Mouse (Mus musculus): Measurements from ENCODE around the gene Tcf7.
A peak's percentile ranks its signal among the peaks of the same experiment; 100 is the strongest.

Gene Tcf7

DNA sequence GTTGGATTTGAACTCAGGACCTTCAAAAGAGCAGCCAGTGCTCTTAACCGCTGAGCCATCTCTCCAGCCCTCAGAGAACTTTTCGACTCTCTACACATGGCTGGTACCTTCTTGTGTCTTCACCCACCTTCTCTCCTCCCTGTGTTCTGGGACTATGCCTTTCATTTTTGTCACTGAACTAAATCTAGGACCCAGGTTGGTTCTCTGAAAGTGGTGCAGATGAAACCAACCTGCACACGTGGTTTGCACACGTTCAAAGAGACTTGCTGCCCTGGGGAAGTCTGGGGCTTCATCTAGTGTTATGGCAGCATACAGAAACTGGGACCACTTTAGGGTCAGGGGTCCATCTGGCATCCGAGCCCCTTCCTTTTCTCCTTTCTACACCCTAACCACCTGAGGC is 15.5 kb downstream of the Tcf7 start:
- DNase-seq (ENCODE audit: low read depth), result no peak

DNA sequence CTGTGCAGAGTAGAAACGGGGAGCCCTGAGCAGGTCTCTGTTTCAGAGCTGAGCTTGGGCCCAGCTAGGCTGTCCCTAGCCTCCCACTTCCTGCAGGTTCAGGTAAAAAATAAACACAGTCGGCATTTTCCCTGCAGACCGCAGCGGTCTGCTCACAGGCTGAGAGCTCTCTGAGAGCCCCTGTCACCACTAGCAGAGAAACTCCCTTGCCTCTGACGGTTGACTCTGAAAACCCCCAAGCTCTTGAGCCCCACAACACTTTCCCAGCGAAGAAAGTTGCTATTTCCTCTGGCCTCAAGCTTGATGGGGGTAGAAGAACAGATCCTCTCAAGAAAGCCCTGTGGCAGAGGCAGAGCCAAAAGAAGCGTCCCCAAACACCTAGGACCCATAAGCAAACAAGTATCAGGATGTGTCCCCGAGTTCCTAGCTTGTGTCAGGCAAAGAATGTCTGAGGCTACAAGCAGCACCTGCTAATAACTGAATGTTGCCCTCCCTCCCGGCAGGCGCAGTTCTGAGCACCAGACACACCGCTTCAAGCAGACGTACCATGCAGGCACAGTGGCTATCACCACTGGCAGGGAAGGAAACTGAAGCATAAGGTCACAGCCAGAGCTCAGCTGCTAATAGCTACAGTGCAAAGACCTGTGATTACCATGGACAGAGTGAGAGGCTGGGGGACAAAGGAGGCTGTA is 17.1 kb downstream of the Tcf7 start:
- no peak for DNase-seq (ENCODE audit: low read depth)

DNA sequence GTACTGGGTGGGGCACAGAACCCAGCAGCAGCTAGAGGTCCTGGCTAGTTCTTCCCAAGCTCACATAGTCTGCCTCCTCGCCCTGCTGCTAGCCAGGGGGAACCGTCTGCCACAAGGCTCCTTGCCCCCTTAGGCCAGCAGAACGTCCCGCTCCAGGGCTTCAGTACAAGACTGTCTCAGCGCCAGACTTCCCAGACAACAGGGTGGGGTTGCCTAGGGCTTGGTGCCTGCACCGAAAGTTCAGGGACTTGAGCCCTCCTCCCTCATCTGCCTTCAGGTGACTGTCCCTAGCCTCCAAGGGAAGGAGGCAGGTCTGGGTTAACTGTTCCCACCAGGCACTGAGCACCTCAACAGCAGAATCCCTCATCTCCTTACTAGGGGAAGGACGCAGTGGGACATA is 17.9 kb downstream of the Tcf7 start:
- DNase-seq (ENCODE audit: low read depth), result no peak

DNA sequence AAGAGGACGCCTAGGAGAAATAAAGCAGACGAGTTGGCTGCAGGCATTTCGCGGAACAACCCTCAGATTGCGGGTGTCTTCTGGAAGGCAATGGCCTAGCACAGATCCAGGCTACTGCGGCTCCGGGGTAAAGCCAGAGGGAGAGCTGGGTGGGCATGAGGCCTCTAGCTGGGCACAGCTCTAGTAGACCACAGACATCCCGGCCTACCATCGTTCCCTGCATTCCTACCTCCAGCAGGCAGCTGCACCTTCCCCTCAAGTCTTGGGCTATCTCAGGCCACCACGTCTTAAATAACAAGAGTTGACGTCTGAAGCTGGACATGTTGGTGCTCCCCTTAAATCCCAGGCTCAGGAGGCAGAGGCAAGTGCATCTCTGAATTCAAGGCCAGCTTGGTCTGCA is 20.5 kb downstream of the Tcf7 start:
- DNase-seq (ENCODE audit: low read depth), result no peak

DNA sequence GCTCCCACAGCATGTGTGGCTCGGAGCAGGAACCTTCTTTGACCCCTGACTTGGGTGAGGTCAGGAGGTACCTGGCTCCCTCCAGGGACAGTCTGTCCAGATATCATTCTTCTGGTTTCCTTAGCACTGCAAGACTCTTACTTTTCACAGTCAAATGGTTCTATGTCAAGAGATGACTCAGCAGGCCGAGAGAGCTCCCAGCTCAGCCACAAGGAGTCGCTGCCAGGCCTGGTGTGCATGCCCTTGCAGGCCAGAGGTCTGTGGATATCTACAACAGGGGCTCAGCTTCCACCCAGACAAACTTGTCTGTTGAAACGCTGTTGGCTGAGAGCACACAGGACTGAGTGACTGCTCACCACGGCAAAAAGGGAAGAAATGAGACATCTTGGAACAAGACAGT is 20.9 kb downstream of the Tcf7 start:
- peak; percentile 83 for DNase-seq (ENCODE audit: low read depth)

DNA sequence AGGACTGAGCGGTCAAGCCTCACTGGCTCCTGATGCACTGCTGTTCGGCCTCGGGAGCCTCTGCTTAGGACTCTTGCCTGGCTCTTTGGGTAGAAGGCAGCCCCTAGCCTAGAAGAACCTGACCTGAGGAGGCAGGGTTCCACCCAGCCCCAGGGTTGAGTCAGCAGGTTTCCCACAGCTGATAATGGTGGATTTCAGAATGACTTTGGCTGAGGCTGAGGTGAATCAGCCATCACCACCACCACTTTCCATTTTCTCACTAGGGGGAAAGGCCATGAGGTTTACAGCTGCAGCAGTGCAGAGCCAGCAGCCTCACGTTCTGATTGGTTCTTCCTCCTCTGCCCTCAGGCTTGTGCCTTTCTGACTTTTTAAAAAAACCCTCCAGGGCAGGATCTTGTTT is 21.9 kb downstream of the Tcf7 start:
- peak; percentile 87 for DNase-seq (ENCODE audit: low read depth)

GRCm38 (mm10) chr11:52258711-52259110 is 24.1 kb downstream of the Tcf7 start:
- no peak for DNase-seq (ENCODE audit: low read depth)

DNA sequence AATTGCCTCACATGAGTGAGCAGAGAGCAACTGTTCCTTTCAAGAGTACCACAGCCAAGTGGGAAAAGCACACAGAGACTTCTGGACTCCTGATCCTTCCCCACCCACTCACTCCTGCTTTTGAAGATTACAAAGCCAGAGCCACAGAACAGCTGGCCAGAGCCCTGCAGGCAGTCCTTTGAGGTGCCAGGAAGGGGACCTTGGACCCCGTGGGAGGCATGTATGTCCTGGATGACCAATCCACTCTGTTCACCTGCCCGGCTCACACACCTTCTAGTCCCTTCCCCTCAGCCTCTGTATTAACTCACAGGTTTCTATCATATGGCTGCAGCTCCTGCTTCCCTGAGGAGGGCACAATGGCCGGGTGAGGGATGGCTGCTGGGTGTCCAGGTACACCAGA is 25.4 kb downstream of the Tcf7 start:
- no peak for DNase-seq (ENCODE audit: low read depth)

GRCm38 (mm10) chr11:52255077-52255476 is 27.7 kb downstream of the Tcf7 start:
- no peak for DNase-seq (ENCODE audit: low read depth)

DNA sequence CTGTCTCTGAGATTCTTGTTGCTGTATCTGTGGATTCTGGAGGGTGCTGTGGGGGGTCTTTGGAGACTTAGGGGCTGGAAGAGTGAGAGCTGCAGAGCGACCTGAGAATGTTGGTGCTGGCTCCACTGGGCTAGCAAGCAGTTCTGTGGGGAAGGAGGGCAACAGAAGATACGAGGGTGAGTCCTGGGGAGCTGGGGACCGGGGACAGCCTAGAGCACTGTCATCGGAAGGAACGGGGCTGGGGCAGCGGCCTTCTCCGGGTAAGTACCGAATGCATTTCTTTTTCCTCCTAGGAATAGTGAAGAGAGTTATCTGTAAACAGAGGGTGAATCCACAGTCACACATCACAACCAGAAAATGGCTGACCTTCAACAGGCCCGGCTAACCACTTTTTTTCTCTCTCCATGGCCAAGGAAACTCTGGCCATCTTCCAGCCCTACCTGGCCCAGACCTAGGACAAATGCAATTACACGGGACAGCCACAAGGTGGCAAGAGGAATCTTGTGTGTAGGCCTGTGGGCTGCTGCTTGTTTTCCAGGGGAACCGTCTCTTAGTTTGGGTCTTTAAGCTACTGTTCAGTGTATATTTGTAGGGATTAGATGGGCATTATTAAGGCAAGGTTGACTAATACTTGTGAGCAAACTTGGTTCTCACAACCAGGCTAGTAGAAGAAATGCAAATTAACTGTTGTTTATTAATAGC is 29.0 kb downstream of the Tcf7 start:
- DNase-seq (ENCODE audit: low read depth), result peak; percentile 82

DNA sequence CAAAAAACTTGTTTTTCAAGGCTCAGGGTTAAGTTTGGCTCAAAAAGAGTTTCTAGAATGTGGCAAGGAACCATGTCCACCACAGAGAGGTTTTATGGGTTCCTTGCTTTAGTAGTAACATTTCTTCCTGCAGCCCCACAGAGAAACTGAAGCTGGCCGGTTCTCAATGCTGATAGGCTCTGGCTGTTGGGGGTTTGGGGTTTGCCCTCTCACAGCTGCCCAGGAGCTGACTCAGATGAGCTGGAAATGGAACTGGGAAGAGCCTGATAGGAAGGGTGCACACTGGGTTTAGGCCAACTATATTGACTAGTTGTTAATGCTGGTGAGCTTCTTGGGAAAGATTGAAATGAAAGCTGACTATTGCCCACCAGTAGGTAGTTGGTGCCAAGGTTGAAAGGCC is 30.1 kb downstream of the Tcf7 start:
- peak; percentile 79 for DNase-seq (ENCODE audit: low read depth)

DNA sequence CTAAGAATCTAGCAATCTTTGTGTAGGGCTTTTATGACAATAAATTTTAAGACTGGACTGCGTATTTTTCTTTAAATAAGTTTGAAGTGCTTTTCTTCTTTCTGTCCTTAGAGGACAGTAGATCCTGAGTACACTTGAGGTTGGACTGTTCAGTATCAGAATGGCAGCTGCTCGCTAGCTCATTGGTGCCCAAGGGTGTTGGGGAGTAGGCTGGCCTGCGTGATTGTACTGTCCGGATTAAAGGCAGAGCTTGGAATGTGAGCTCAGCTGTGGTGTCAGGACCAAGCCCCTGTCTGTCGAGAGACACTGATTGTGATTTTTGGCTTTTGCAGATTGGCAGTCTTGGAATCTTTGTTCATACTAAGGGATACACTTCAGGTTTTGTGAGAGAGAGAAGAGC is 31.0 kb downstream of the Tcf7 start:
- no peak for DNase-seq (ENCODE audit: low read depth)

DNA sequence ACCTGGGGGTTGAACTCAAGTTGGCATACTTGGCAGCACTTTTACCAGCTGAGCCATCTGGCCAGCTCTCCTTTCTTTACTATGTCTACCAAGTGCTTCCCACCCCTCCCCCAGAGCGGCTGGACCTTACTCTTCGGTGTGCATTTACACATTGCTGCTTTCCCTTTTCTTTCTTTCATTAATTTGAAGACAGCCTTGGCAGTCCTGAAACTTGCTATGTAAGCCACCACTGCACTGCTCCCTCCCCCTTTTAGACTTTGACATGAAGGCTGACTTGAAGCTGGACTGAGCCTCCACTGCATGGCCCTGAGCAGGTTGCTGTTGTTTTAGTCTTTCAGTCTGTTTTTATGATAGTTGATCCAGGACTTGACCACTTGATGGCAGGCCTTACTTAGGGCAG is 33.4 kb downstream of the Tcf7 start:
- DNase-seq (ENCODE audit: low read depth), result no peak

DNA sequence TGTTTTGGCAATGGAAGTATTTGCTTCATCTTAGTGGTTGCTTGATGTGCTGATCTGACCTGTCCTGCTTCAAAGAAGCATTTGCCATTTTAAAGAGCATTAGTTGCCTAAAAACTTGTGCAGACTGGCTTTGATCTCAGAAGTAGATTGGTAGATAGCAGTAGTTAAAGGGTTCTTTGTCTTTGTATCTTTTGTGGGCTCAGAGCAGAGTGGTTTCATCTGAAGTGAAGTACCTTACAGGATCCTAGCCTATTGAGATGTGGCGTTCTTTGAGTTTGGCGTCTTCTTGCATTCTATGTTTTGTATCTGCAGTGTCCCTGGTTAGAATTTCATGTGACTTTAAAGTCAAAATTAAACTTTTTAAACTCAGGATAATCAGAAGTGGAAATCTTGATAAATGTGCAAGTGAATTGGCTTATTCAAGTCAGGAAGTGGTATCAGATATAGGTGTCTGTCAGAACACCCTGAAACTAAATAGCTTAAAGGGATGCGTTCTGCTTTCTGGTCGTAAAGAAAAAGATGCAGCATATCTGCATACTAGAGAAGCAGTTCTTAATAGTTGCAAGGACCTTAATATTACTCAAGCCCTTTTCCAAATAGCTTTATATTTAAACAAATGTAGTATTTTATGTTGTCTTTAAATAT is 41.8 kb downstream of the Tcf7 start:
- no peak for DNase-seq (ENCODE audit: low read depth)

GRCm38 (mm10) chr11:52234509-52234908 is 48.3 kb downstream of the Tcf7 start:
- peak; percentile 26 for DNase-seq (ENCODE audit: low read depth)

GRCm38 (mm10) chr11:52233906-52234305 is 48.9 kb downstream of the Tcf7 start:
- DNase-seq (ENCODE audit: low read depth), result no peak

GRCm38 (mm10) chr11:52233043-52233653 is 49.7 kb downstream of the Tcf7 start:
- no peak for DNase-seq (ENCODE audit: low read depth)

- peak; percentile 94 for DNase-seq (ENCODE audit: low read depth)
Measured at GRCm38 (mm10) chr11:52231606-52232541, 50.9 kb downstream of the Tcf7 start, which contains the start of gene Skp1a. Gene Skp1a, plus strand, starts transcription at chr11:52231995.

GRCm38 (mm10) chr11:52230694-52231093 is 52.1 kb downstream of the Tcf7 start:
- no peak for DNase-seq (ENCODE audit: low read depth)

- DNase-seq (ENCODE audit: low read depth), result peak; percentile 82
Measured at GRCm38 (mm10) chr11:52228722-52229448, 53.9 kb downstream of the Tcf7 start.

Data from NIH3T3 (cell line).